Mouse (Mus musculus) brain, embryonic 14.5 days (tissue): ENCODE data around the gene Gk2.

Experiments used
- CTCF ChIP-seq: fragments of 200-500 bp; IDR thresholded peaks from 2 replicates; pipeline ENCODE4 v1.5.1; 2012; ENCODE audit warnings: inconsistent platforms, mild to moderate bottlenecking, moderate library complexity, borderline replicate concordance; ENCODE audit not compliant: insufficient read depth, insufficient read length; ENCODE audit errors: extremely low read depth
- POLR2A ChIP-seq: fragments of 200-500 bp; IDR thresholded peaks from 2 replicates; pipeline ENCODE4 v1.6.1; 2012; ENCODE audit warnings: mild to moderate bottlenecking, inconsistent platforms, borderline replicate concordance; ENCODE audit not compliant: poor library complexity, insufficient read depth, insufficient read length, severe bottlenecking; ENCODE audit errors: extremely low read depth

DNA sequence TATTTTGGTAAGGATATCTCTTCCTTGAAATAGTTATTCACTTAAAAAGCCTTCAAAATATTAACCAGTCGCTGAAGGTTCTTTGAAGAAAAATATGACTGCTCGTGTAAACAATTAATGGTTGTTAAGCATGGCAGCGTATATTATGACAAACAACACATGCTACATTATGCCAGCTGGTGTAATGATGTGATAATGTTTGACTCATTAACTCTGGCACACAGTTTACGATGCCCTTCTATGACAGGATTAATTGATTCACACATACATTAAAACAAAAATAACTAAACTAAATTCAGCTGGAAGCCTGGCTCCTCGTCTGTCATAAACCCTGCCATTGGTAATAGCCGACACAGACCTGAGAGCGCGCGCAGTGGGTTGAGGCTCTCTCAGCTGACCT lies 26.8 kb downstream of the Gk2 start:
- TF ChIP-seq POLR2A (no peak), CTCF (no peak)
